Mouse (Mus musculus) forebrain, embryonic 15.5 days (tissue): Measurements from ENCODE around the gene Vmn2r7. TPM values are rescaled to one million over a fixed set of nuclear protein-coding genes. Genes with fewer than 3 reads are reported as not detected.
"Not testable (repeated sequence)": the region's sequence is repeated elsewhere in the genome, so short reads cannot be mapped to it uniquely, and the experiment has no call there.

ENCODE experiments used
- ATAC-seq: fragments of 200-750 bp; cut with Nextera tagmentation; replicated peaks from 2 replicates; pipeline ENCODE4 v1.8.0; 2017; ENCODE audit warnings: mild to moderate bottlenecking, moderate TSS enrichment, moderate library complexity
- H3K27ac ChIP-seq: fragments of 300-500 bp; sonication (generic); replicated peaks from 2 replicates; pipeline ENCODE4 v1.5.1; 2015; ENCODE audit warnings: mild to moderate bottlenecking, inconsistent platforms
- H3K27me3 ChIP-seq: fragments of 300-500 bp; sonication (generic); 2 replicates; pipeline ENCODE4 v1.6.1; 2015; ENCODE audit warnings: inconsistent platforms
- H3K36me3 ChIP-seq: fragments of 300-500 bp; sonication (generic); 2 replicates; pipeline ENCODE4 v1.6.1; 2015; ENCODE audit warnings: mild to moderate bottlenecking, inconsistent platforms
- H3K4me1 ChIP-seq: fragments of 300-500 bp; sonication (generic); 2 replicates; pipeline ENCODE4 v1.6.1; 2015; ENCODE audit warnings: inconsistent platforms
- H3K4me2 ChIP-seq: fragments of 300-500 bp; sonication (generic); replicated peaks from 2 replicates; pipeline ENCODE4 v1.6.1; 2015; ENCODE audit warnings: mild to moderate bottlenecking, inconsistent platforms
- H3K4me3 ChIP-seq: fragments of 300-500 bp; sonication (generic); 2 replicates; pipeline ENCODE4 v1.5.1; 2015; ENCODE audit warnings: mild to moderate bottlenecking, inconsistent platforms
- H3K9ac ChIP-seq: fragments of 300-500 bp; sonication (generic); replicated peaks from 2 replicates; pipeline ENCODE4 v1.6.1; 2015; ENCODE audit warnings: mild to moderate bottlenecking, inconsistent platforms
- H3K9me3 ChIP-seq: fragments of 300-500 bp; sonication (generic); 2 replicates; pipeline ENCODE4 v1.6.1; 2016; ENCODE audit warnings: inconsistent platforms
- WGBS: fragments of 180-500 bp; shearing (Covaris S2); methylation state at CpG from one replicate; pipeline ENCODE4 v1.1.7; 2015; ENCODE audit warnings: mixed read lengths; 5-methylcytosine and 5-hydroxymethylcytosine counted together
- polyA plus RNA-seq: library from polyadenylated mRNA; unstranded; fragments of >200 nt; fragmentation: Nextera tagmentation; extraction: Ambion mirVana; gene quantifications from 2 replicates; pipeline ENCODE4 v1.2.1, GENCODE M21; 2015

Gene Vmn2r7
- polyA plus RNA-seq, result not detected in 2 replicates

- H3K4me1 ChIP-seq, H3K36me3 ChIP-seq, H3K4me2 ChIP-seq, ATAC-seq, H3K27me3 ChIP-seq, H3K9ac ChIP-seq, H3K4me3 ChIP-seq, H3K9me3 ChIP-seq, H3K27ac ChIP-seq: not testable (repeated sequence)
- 89% methylated on average over 3 of the region's 3 CpGs for WGBS
Measured at GRCm38 (mm10) chr3:64844665-64845064, at the start of gene Vmn2r7. TSS of gene Vmn2r7 (minus strand) at chr3:64844765.

GRCm38 (mm10) chr3:64889725-64890124 lies 45.2 kb upstream of the Vmn2r7 start:
- no peak overlapping the region for H3K4me3 ChIP-seq
- no peaks in the 10 kb centered on the region for H3K4me1 ChIP-seq
- H3K27me3 ChIP-seq, result no peaks in the 10 kb centered on the region
- no peak overlapping the region for H3K27ac ChIP-seq
- no peak overlapping the region for H3K9ac ChIP-seq
- no peak overlapping the region for H3K4me2 ChIP-seq
- H3K36me3 ChIP-seq, result no peaks in the 10 kb centered on the region
- 36% methylated on average over 1 of the region's 1 CpGs for WGBS
- no peaks in the 10 kb centered on the region for H3K9me3 ChIP-seq
- ATAC-seq, result no peak

- Histone ChIP-seq H3K4me1 (no peaks in the 10 kb centered on the region), H3K4me3 (no peak overlapping the region), H3K9me3 (no peaks in the 10 kb centered on the region), H3K27ac (no peak overlapping the region), H3K4me2 (no peak overlapping the region), H3K9ac (no peak overlapping the region), H3K27me3 (no peaks in the 10 kb centered on the region), H3K36me3 (no peaks in the 10 kb centered on the region)
- 35% methylated on average over 3 of the region's 3 CpGs for WGBS
- peak; percentile 48; the same call in 1 of the 2 replicates for ATAC-seq
Measured at GRCm38 (mm10) chr3:64878199-64878977, 33.8 kb upstream of the Vmn2r7 start.

- ATAC-seq, result no peak
- no peaks in the 10 kb centered on the region for H3K9me3 ChIP-seq
- H3K4me1 ChIP-seq, result no peaks in the 10 kb centered on the region
- no peaks in the 10 kb centered on the region for H3K36me3 ChIP-seq
- no peaks in the 10 kb centered on the region for H3K27me3 ChIP-seq
- WGBS, result 47% methylated on average over 1 of the region's 1 CpGs
- no peak overlapping the region for H3K4me3 ChIP-seq
- no peak overlapping the region for H3K27ac ChIP-seq
- H3K4me2 ChIP-seq, result no peak overlapping the region
- no peak overlapping the region for H3K9ac ChIP-seq
Measured at GRCm38 (mm10) chr3:64876669-64877068, 32.1 kb upstream of the Vmn2r7 start.

GRCm38 (mm10) chr3:64842881-64843280 lies 1.7 kb downstream of the Vmn2r7 start:
- no peak overlapping the region for H3K4me2 ChIP-seq
- 98% methylated on average over 2 of the region's 2 CpGs for WGBS

GRCm38 (mm10) chr3:64842299-64842698 lies 2.3 kb downstream of the Vmn2r7 start:
- 0 out of 2 replicates have a peak, but pooled peaks have one; percentile 38 for ATAC-seq
- Histone ChIP-seq H3K36me3 (no peaks in the 10 kb centered on the region), H3K4me2 (no peak overlapping the region), H3K4me1 (no peaks in the 10 kb centered on the region), H3K4me3 (no peak overlapping the region), H3K27me3 (no peaks in the 10 kb centered on the region), H3K9me3 (no peaks in the 10 kb centered on the region), H3K27ac (no peak overlapping the region), H3K9ac (no peak overlapping the region)
- WGBS, result 10% methylated on average over 4 of the region's 4 CpGs

More at GRCm38 (mm10) chr3:64842881-64843280, 1.7 kb downstream of the Vmn2r7 start:
- Histone ChIP-seq H3K27ac (no peak overlapping the region), H3K9ac (no peak overlapping the region), H3K27me3 (no peaks in the 10 kb centered on the region), H3K36me3 (no peaks in the 10 kb centered on the region), H3K4me1 (no peaks in the 10 kb centered on the region), H3K9me3 (no peaks in the 10 kb centered on the region), H3K4me3 (no peak overlapping the region)
- ATAC-seq, result no peak

GRCm38 (mm10) chr3:64831134-64831533 lies 13.4 kb downstream of the Vmn2r7 start:
- 17% methylated on average over 1 of the region's 1 CpGs for WGBS
- Histone ChIP-seq H3K4me2 (no peak overlapping the region), H3K27me3 (no peaks in the 10 kb centered on the region), H3K9me3 (no peaks in the 10 kb centered on the region), H3K27ac (no peak overlapping the region), H3K9ac (no peak overlapping the region), H3K4me1 (no peaks in the 10 kb centered on the region), H3K4me3 (no peak overlapping the region), H3K36me3 (no peaks in the 10 kb centered on the region)
- ATAC-seq, result no peak

- Histone ChIP-seq H3K4me3 (no peak overlapping the region), H3K36me3 (no peaks in the 10 kb centered on the region), H3K4me2 (no peak overlapping the region), H3K9ac (no peak overlapping the region), H3K9me3 (no peaks in the 10 kb centered on the region), H3K27me3 (no peaks in the 10 kb centered on the region), H3K4me1 (no peaks in the 10 kb centered on the region), H3K27ac (no peak overlapping the region)
- peak; percentile 55 for ATAC-seq
- WGBS, result 49% methylated on average over 6 of the region's 6 CpGs
Measured at GRCm38 (mm10) chr3:64791245-64791591, 53.3 kb downstream of the Vmn2r7 start.

- Histone ChIP-seq H3K27ac (no peak overlapping the region), H3K9me3 (no peaks in the 10 kb centered on the region), H3K27me3 (no peaks in the 10 kb centered on the region), H3K9ac (no peak overlapping the region), H3K4me3 (no peak overlapping the region), H3K36me3 (no peaks in the 10 kb centered on the region), H3K4me1 (no peaks in the 10 kb centered on the region), H3K4me2 (no peak overlapping the region)
- peak; percentile 86 for ATAC-seq
- 54% methylated on average over 10 of the region's 10 CpGs for whole genome bisulfite sequencing
Measured at GRCm38 (mm10) chr3:64790509-64791244, 53.9 kb downstream of the Vmn2r7 start.

GRCm38 (mm10) chr3:64782901-64783300 lies 61.7 kb downstream of the Vmn2r7 start:
- Histone ChIP-seq H3K4me3 (no peak overlapping the region), H3K4me1 (no peaks in the 10 kb centered on the region), H3K4me2 (no peak overlapping the region), H3K36me3 (no peaks in the 10 kb centered on the region), H3K9me3 (no peaks in the 10 kb centered on the region), H3K9ac (no peak overlapping the region), H3K27me3 (no peaks in the 10 kb centered on the region), H3K27ac (no peak overlapping the region)
- ATAC-seq, result no peak
- 94% methylated on average over 1 of the region's 1 CpGs for WGBS

GRCm38 (mm10) chr3:64772132-64772531 lies 72.4 kb downstream of the Vmn2r7 start:
- 73% methylated on average over 1 of the region's 1 CpGs for WGBS
- Histone ChIP-seq H3K36me3 (no peaks in the 10 kb centered on the region), H3K9me3 (no peaks in the 10 kb centered on the region), H3K4me2 (no peak overlapping the region), H3K9ac (no peak overlapping the region), H3K27me3 (no peaks in the 10 kb centered on the region), H3K4me1 (no peaks in the 10 kb centered on the region), H3K4me3 (no peak overlapping the region), H3K27ac (no peak overlapping the region)
- no peak for ATAC-seq

GRCm38 (mm10) chr3:64756145-64756544 lies 88.4 kb downstream of the Vmn2r7 start:
- Histone ChIP-seq H3K4me3 (no peak overlapping the region), H3K9ac (no peak overlapping the region), H3K27me3 (no peaks in the 10 kb centered on the region), H3K4me2 (no peak overlapping the region), H3K27ac (no peak overlapping the region), H3K4me1 (no peaks in the 10 kb centered on the region), H3K9me3 (no peaks in the 10 kb centered on the region), H3K36me3 (no peaks in the 10 kb centered on the region)
- 78% methylated on average over 2 of the region's 2 CpGs for WGBS
- no peak for ATAC-seq
